Mouse (Mus musculus): Measurements from ENCODE around the gene Aicda.

- no peak for TF ChIP-seq CTCF (IDR thresholded peaks at IDR 0.05; ENCODE audit: extremely low read depth, insufficient read length, insufficient replicate concordance, low read depth, low read length)
- no peak for TF ChIP-seq POLR2A (IDR thresholded peaks at IDR 0.05; ENCODE audit: low read depth, low read length)
Measured at GRCm38 (mm10) chr6:122517668-122518067, 35.9 kb upstream of the Aicda start.
